25 mouse cellular contexts compared by ENCODE assay signal in genomic region chr2:70972795-70973518, GRCm38 (mm10).
A peak's percentile ranks its signal among the peaks of the same experiment; 100 is the strongest.
DNase-seq lines count a peak whose midpoint lies in the region; ATAC-seq and TF ChIP-seq lines count a peak whose summit lies in the region.
"Had no signal": no experiment of that assay in that cellular context is flagged by ENCODE, and none has a peak within 500 bp of the region (broad histone marks: within the 10 kb centered on the region; RNA-seq: fewer than 3 reads in every experiment).

No protein-coding gene starts in this region.

- H3K4me2 ChIP-seq in neural tube, embryonic 13.5 days: no peak overlapping the region
- no peak overlapping the region for H3K4me2 ChIP-seq in neural tube, embryonic 15.5 days
- peak overlapping the region; percentile 20; the same call in 1 of the 2 replicates for H3K4me2 ChIP-seq in forebrain, postnatal 0 days (ENCODE audit: low read depth)
- peak overlapping the region; percentile 15; the same call in 1 of the 2 replicates for H3K4me2 ChIP-seq in midbrain, postnatal 0 days (ENCODE audit: low read depth, low read length, poor library complexity, severe bottlenecking)
- H3K4me2 ChIP-seq: embryonic facial prominence, embryonic 13.5 days; limb, embryonic 13.5 days; liver, embryonic 12.5 days; stomach, embryonic 15.5 days had no signal

- DNase-seq in heart, adult 11 months: peak; percentile 40
- DNase-seq in heart, adult 18-20 months: no peak
- peak; percentile 45 for DNase-seq in forebrain, postnatal 0 days
- DNase-seq in midbrain, postnatal 0 days (ENCODE audit: low spot score): no peak
- no peak for DNase-seq in kidney, postnatal 4 days
- no peak for DNase-seq in heart, postnatal 4 days
- DNase-seq: adrenal gland, postnatal 14 days; cerebellum, adult 2 months; cerebellum, postnatal 25 days; embryo, embryonic 11 days; gastrocnemius, adult 2 months; kidney, postnatal 25 days; lung, adult 18-20 months; lung, postnatal 10 days; thymus, postnatal 36 days had no signal

- 0 out of 2 replicates have a peak overlapping the region, but pooled peaks have one; percentile 34 for H3K9ac ChIP-seq in neural tube, embryonic 13.5 days
- no peak overlapping the region for H3K9ac ChIP-seq in neural tube, embryonic 15.5 days (replicated peaks)
- H3K9ac ChIP-seq in forebrain, postnatal 0 days: no peak overlapping the region
- H3K9ac ChIP-seq in midbrain, postnatal 0 days (replicated peaks; ENCODE audit: low read length, poor library complexity, severe bottlenecking): no peak overlapping the region
- H3K9ac ChIP-seq: embryonic facial prominence, embryonic 13.5 days; limb, embryonic 13.5 days; liver, embryonic 12.5 days; stomach, embryonic 15.5 days had no signal

- H3K9me3 ChIP-seq in neural tube, embryonic 13.5 days: no peaks in the 10 kb centered on the region
- no peaks in the 10 kb centered on the region for H3K9me3 ChIP-seq in neural tube, embryonic 15.5 days (replicated peaks)
- H3K9me3 ChIP-seq in forebrain, postnatal 0 days (ENCODE audit: low read length): no peaks in the 10 kb centered on the region
- H3K9me3 ChIP-seq in midbrain, postnatal 0 days (ENCODE audit: low read length): no peaks in the 10 kb centered on the region
- H3K9me3 ChIP-seq: embryonic facial prominence, embryonic 13.5 days; heart, embryonic 10.5 days; limb, embryonic 13.5 days; liver, embryonic 12.5 days; stomach, embryonic 15.5 days had no signal

- no peak overlapping the region for H3K27ac ChIP-seq in neural tube, embryonic 13.5 days (replicated peaks)
- no peak overlapping the region for H3K27ac ChIP-seq in neural tube, embryonic 15.5 days (replicated peaks)
- H3K27ac ChIP-seq in forebrain, postnatal 0 days (ENCODE audit: low read depth, low read length): peak overlapping the region; percentile 35; the same call in 1 of the 2 replicates
- H3K27ac ChIP-seq in midbrain, postnatal 0 days (ENCODE audit: low read depth, low read length): no peak overlapping the region
- H3K27ac ChIP-seq: embryonic facial prominence, embryonic 13.5 days; gastrocnemius, adult 2 months; heart, embryonic 10.5 days; limb, embryonic 13.5 days; liver, embryonic 12.5 days; stomach, embryonic 15.5 days had no signal

- WGBS in neural tube, embryonic 13.5 days: 62% methylated on average over 16 of the region's 16 CpGs
- 47% methylated on average over 16 of the region's 16 CpGs for WGBS in neural tube, embryonic 15.5 days
- WGBS in forebrain, postnatal 0 days: 37% methylated on average over 16 of the region's 16 CpGs
- WGBS in midbrain, postnatal 0 days: 49% methylated on average over 16 of the region's 16 CpGs

- ATAC-seq in neural tube, embryonic 13.5 days (ENCODE audit: low read depth): no peak
- ATAC-seq in neural tube, embryonic 15.5 days (ENCODE audit: low FRiP score): no peak
- peak; percentile 74; the same call in 1 of the 2 replicates for ATAC-seq in forebrain, postnatal 0 days
- ATAC-seq in midbrain, postnatal 0 days (ENCODE audit: low FRiP score): no peak
- ATAC-seq: CD4-positive, CD25-positive, alpha-beta regulatory T cell, adult 4 months; intestine, embryonic 16.5 days; liver, embryonic 12.5 days had no signal

- H3K4me1 ChIP-seq in neural tube, embryonic 13.5 days (replicated peaks): no peaks in the 10 kb centered on the region; the same call in 1 of the 2 replicates
- peaks cover 6% of the 10 kb centered on the region; the same call in 1 of the 2 replicates for H3K4me1 ChIP-seq in neural tube, embryonic 15.5 days
- no peaks in the 10 kb centered on the region for H3K4me1 ChIP-seq in forebrain, postnatal 0 days (ENCODE audit: insufficient read depth)
- no peaks in the 10 kb centered on the region for H3K4me1 ChIP-seq in midbrain, postnatal 0 days (ENCODE audit: insufficient read depth, low read length)
- H3K4me1 ChIP-seq: embryonic facial prominence, embryonic 13.5 days; limb, embryonic 13.5 days; liver, embryonic 12.5 days had no signal

- no peaks in the 10 kb centered on the region for H3K36me3 ChIP-seq in neural tube, embryonic 13.5 days
- no peaks in the 10 kb centered on the region for H3K36me3 ChIP-seq in neural tube, embryonic 15.5 days
- no peaks in the 10 kb centered on the region for H3K36me3 ChIP-seq in forebrain, postnatal 0 days (ENCODE audit: insufficient read depth)
- no peaks in the 10 kb centered on the region for H3K36me3 ChIP-seq in midbrain, postnatal 0 days (ENCODE audit: insufficient read depth, low read length)
- H3K36me3 ChIP-seq: embryonic facial prominence, embryonic 13.5 days; heart, embryonic 10.5 days; limb, embryonic 13.5 days; stomach, embryonic 15.5 days had no signal

- no peak for TF ChIP-seq CTCF in forebrain, postnatal 0 days (IDR thresholded peaks at IDR 0.05; ENCODE audit: low read depth)
- no peak for TF ChIP-seq CTCF in midbrain, postnatal 0 days (IDR thresholded peaks at IDR 0.05)

- no peak overlapping the region for H3K4me3 ChIP-seq in neural tube, embryonic 13.5 days
- no peak overlapping the region for H3K4me3 ChIP-seq in neural tube, embryonic 15.5 days (replicated peaks)
- 0 out of 2 replicates have a peak overlapping the region, but pooled peaks have one; percentile 7 for H3K4me3 ChIP-seq in forebrain, postnatal 0 days (ENCODE audit: low read depth, low read length)
- H3K4me3 ChIP-seq in midbrain, postnatal 0 days (ENCODE audit: low read depth, low read length): no peak overlapping the region
- H3K4me3 ChIP-seq: embryonic facial prominence, embryonic 13.5 days; erythroblast, embryonic 14.5 days; gastrocnemius, adult 2 months; heart, embryonic 10.5 days; limb, embryonic 13.5 days; liver, embryonic 12.5 days; stomach, embryonic 15.5 days had no signal

- no peaks in the 10 kb centered on the region for H3K27me3 ChIP-seq in neural tube, embryonic 13.5 days
- H3K27me3 ChIP-seq in neural tube, embryonic 15.5 days (replicated peaks): no peaks in the 10 kb centered on the region
- no peaks in the 10 kb centered on the region for H3K27me3 ChIP-seq in forebrain, postnatal 0 days (ENCODE audit: insufficient read depth, low read length)
- H3K27me3 ChIP-seq in midbrain, postnatal 0 days (ENCODE audit: insufficient read depth, low read length): no peaks in the 10 kb centered on the region
- H3K27me3 ChIP-seq: embryonic facial prominence, embryonic 13.5 days; limb, embryonic 13.5 days; liver, embryonic 12.5 days; stomach, embryonic 15.5 days had no signal

Comparison
In these comparisons a context has a peak if more than half of its experiments do, and no peak if none do; other contexts are left out.
1. DNase-seq: peak in heart, adult 11 months (single experiment) and forebrain, postnatal 0 days (single experiment); none in heart, adult 18-20 months (0 of 2), midbrain, postnatal 0 days (single experiment), kidney, postnatal 4 days (0 of 2) and heart, postnatal 4 days (single experiment).
2. H3K4me2 ChIP-seq: peak in forebrain, postnatal 0 days (single experiment) and midbrain, postnatal 0 days (single experiment); none in neural tube, embryonic 13.5 days (single experiment) and neural tube, embryonic 15.5 days (single experiment).